Mouse (Mus musculus): ENCODE measurements around the gene Fam174b. TPM values are rescaled to one million over a fixed set of nuclear protein-coding genes. Genes with fewer than 3 reads are reported as not detected.

Fam174b gene
- total and polyA plus RNA-seq, 3 experiments: not detected

- in situ Hi-C loops (cut with MboI; ENCODE audit: low pct_ligation_motif_present, low pct_unique_long_range_greater_than_20kb, low sequenced_read_pairs): loop anchor here (25.0 kb wide), 1 partner anchor 102 kb away; no protein-coding TSS in a partner anchor
- H3K4me3 ChIP-seq (replicated peaks in 1 of 3; ENCODE audit: low read depth in 2 of 3, low read length in 2 of 3, poor library complexity in 1 of 3): no peak overlapping the region
- no peaks in the 10 kb centered on the region for H3K79me2 ChIP-seq (replicated peaks; ENCODE audit: control insufficient read depth, extremely low read depth, insufficient read depth, poor library complexity, severe bottlenecking)
- H3K9ac ChIP-seq (ENCODE audit: insufficient read depth, low read depth): no peak overlapping the region
- no peaks in the 10 kb centered on the region for H3K4me1 ChIP-seq (ENCODE audit: control insufficient read depth in 1 of 2, insufficient read depth in 2 of 2)
- no peak overlapping the region for H3K4me2 ChIP-seq (ENCODE audit: insufficient read depth, low read depth, poor library complexity, severe bottlenecking)
- DNase-seq (ENCODE audit: extremely low read depth): no peak
- H3K9me3 ChIP-seq (replicated peaks; ENCODE audit: low read length): peaks cover under 1% of the 10 kb centered on the region
- H3K27me3 ChIP-seq (replicated peaks): peaks cover 70% of the 10 kb centered on the region
- TF ChIP-seq KAT2A (IDR thresholded peaks at IDR 0.05; ENCODE audit: insufficient replicate concordance, low read length): no peak
- TF ChIP-seq TBP (conservative IDR thresholded peaks at IDR 0.05; ENCODE audit: low read depth, low read length): no peak
- TF ChIP-seq TCF12 (IDR thresholded peaks at IDR 0.05; ENCODE audit: low read depth, low read length): no peak
- no peak for TF ChIP-seq RCOR1 (conservative IDR thresholded peaks at IDR 0.05; ENCODE audit: low read depth, low read length)
- TF ChIP-seq JUN (IDR thresholded peaks at IDR 0.05; ENCODE audit: insufficient read depth, low read depth, low read length): no peak
- no peak for TF ChIP-seq USF1 (IDR thresholded peaks at IDR 0.05; ENCODE audit: low read depth, low read length)
- TF ChIP-seq POLR2AphosphoS2 (IDR thresholded peaks at IDR 0.05; ENCODE audit: low read depth, low read length): no peak
- TF ChIP-seq BHLHE40 (IDR thresholded peaks at IDR 0.05; ENCODE audit: low read depth, low read length): no peak
- TF ChIP-seq EP300 (IDR thresholded peaks at IDR 0.05; ENCODE audit: low read length): no peak
- no peak for TF ChIP-seq MAFK (IDR thresholded peaks at IDR 0.05; ENCODE audit: insufficient replicate concordance, low read length)
- dilution Hi-C loops (cut with MboI; ENCODE audit: extremely low pct_ligation_motif_present, extremely low pct_unique_long_range_greater_than_20kb, low sequenced_read_pairs): no loop called here
- no peaks in the 10 kb centered on the region for H3K36me3 ChIP-seq (replicated peaks in 1 of 2; ENCODE audit: control insufficient read depth in 1 of 2, insufficient read depth in 1 of 2, low read length in 1 of 2)
- H3K27ac ChIP-seq (ENCODE audit: insufficient read depth, low read depth): no peak overlapping the region
Observed at GRCm38 (mm10) chr7:73764679-73765078, 24.6 kb downstream of the Fam174b start.

- Histone ChIP-seq H3K4me2 (ENCODE audit: insufficient read depth, low read depth, poor library complexity, severe bottlenecking) (no peak overlapping the region), H3K9ac (ENCODE audit: insufficient read depth, low read depth) (no peak overlapping the region), H3K4me1 (ENCODE audit: control insufficient read depth in 1 of 2, insufficient read depth in 2 of 2) (no peaks in the 10 kb centered on the region), H3K27ac (ENCODE audit: insufficient read depth, low read depth) (no peak overlapping the region), H3K27me3 (replicated peaks) (peaks cover 65% of the 10 kb centered on the region), H3K4me3 (replicated peaks in 1 of 3; ENCODE audit: low read depth in 2 of 3, low read length in 2 of 3, poor library complexity in 1 of 3) (no peak overlapping the region), H3K9me3 (replicated peaks; ENCODE audit: low read length) (peaks cover 5% of the 10 kb centered on the region), H3K79me2 (replicated peaks; ENCODE audit: control insufficient read depth, extremely low read depth, insufficient read depth, poor library complexity, severe bottlenecking) (no peaks in the 10 kb centered on the region), H3K36me3 (replicated peaks in 1 of 2; ENCODE audit: control insufficient read depth in 1 of 2, insufficient read depth in 1 of 2, low read length in 1 of 2) (no peaks in the 10 kb centered on the region)
- dilution Hi-C loops (cut with MboI; ENCODE audit: extremely low pct_ligation_motif_present, extremely low pct_unique_long_range_greater_than_20kb, low sequenced_read_pairs): no loop called here
- no peak for TF ChIP-seq USF1 (IDR thresholded peaks at IDR 0.05; ENCODE audit: low read depth, low read length)
- no peak for TF ChIP-seq TBP (conservative IDR thresholded peaks at IDR 0.05; ENCODE audit: low read depth, low read length)
- no peak for TF ChIP-seq ZNF384 (IDR thresholded peaks at IDR 0.05; ENCODE audit: low read depth, low read length)
- TF ChIP-seq ZMIZ1 (IDR thresholded peaks at IDR 0.05; ENCODE audit: low read depth, low read length): no peak
- TF ChIP-seq MAFK (IDR thresholded peaks at IDR 0.05; ENCODE audit: insufficient replicate concordance, low read length): no peak
- no peak for TF ChIP-seq JUND (conservative IDR thresholded peaks at IDR 0.05; ENCODE audit: low read depth, low read length)
- TF ChIP-seq RCOR1 (conservative IDR thresholded peaks at IDR 0.05; ENCODE audit: low read depth, low read length): no peak
- no peak for TF ChIP-seq GABPA (IDR thresholded peaks at IDR 0.05; ENCODE audit: insufficient replicate concordance, low read depth, low read length)
- no peak for TF ChIP-seq ELF1 (IDR thresholded peaks at IDR 0.05; ENCODE audit: low read depth, low read length)
- TF ChIP-seq POLR2AphosphoS2 (IDR thresholded peaks at IDR 0.05; ENCODE audit: low read depth, low read length): no peak
- no peak for TF ChIP-seq SMC3 (IDR thresholded peaks at IDR 0.05; ENCODE audit: low read depth, low read length)
- TF ChIP-seq CHD2 (IDR thresholded peaks at IDR 0.05; ENCODE audit: low read length): no peak
- no peak for TF ChIP-seq USF2 (conservative IDR thresholded peaks at IDR 0.05; ENCODE audit: low read depth, low read length)
- no peak for TF ChIP-seq HCFC1 (IDR thresholded peaks at IDR 0.05; ENCODE audit: low read depth, low read length)
- no peak for TF ChIP-seq MAX (IDR thresholded peaks at IDR 0.05; ENCODE audit: low read length)
- no peak for TF ChIP-seq JUN (IDR thresholded peaks at IDR 0.05; ENCODE audit: insufficient read depth, low read depth, low read length)
- no peak for TF ChIP-seq KAT2A (IDR thresholded peaks at IDR 0.05; ENCODE audit: insufficient replicate concordance, low read length)
- no peak for TF ChIP-seq IRF4 (IDR thresholded peaks at IDR 0.05; ENCODE audit: low read depth, low read length)
- TF ChIP-seq EP300 (IDR thresholded peaks at IDR 0.05; ENCODE audit: low read length): no peak
- TF ChIP-seq POLR2A (IDR thresholded peaks at IDR 0.05; ENCODE audit: low read depth, low read length): no peak
- in situ Hi-C loops (cut with MboI; ENCODE audit: low pct_ligation_motif_present, low pct_unique_long_range_greater_than_20kb, low sequenced_read_pairs): loop anchor here (25.0 kb wide), 1 partner anchor 103 kb away; no protein-coding TSS in a partner anchor
- DNase-seq (ENCODE audit: extremely low read depth): no peak
Observed at GRCm38 (mm10) chr7:73765186-73765903, 25.2 kb downstream of the Fam174b start.

Measured in CH12.LX (cell line).